Mouse (Mus musculus): ENCODE results near the gene Evpl. TPM values are rescaled to one million over a fixed set of nuclear protein-coding genes. Genes with fewer than 3 reads are reported as not detected.

Gene Evpl
- polyA plus RNA-seq, 1 experiment = 3.2 TPM

DNA sequence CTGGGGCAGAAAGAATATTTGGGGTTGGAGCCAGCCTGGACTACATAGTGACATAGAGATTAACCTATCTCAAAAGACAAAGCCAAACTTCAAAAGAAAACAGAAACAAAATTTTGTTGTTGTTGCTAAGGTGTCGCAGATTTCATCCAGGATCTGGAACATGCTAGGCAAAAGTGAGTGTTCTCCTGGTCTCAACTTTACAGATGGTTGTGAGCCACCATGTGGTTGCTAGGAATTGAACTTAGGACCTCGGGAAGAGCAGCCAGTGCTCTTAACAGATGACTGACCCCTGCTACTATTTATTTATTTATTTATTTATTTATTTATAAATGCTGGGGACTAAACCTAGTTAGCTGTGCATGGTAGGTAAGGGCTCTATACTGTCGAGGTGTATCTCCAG is 41.5 kb downstream of the Evpl start:
- H3K4me1 ChIP-seq (replicated peaks; ENCODE audit: control insufficient read depth, insufficient read depth, low read length) = peaks cover 11% of the 10 kb centered on the region
- no peaks in the 10 kb centered on the region for H3K27me3 ChIP-seq (ENCODE audit: control insufficient read depth, insufficient read depth, low read length)
- WGBS = 86% methylated on average over 3 of the region's 3 CpGs
- TF ChIP-seq POLR2A (IDR thresholded peaks at IDR 0.05; ENCODE audit: control insufficient read depth, extremely low read depth, insufficient read depth, low read length, poor library complexity) (no peak), CTCF (IDR thresholded peaks at IDR 0.05; ENCODE audit: borderline replicate concordance, control insufficient read depth, extremely low read depth, insufficient read depth, low read length, poor library complexity) (no peak)
- no peaks in the 10 kb centered on the region for H3K36me3 ChIP-seq (ENCODE audit: control insufficient read depth, insufficient read depth, low read length)
- no peak overlapping the region for H3K4me3 ChIP-seq (ENCODE audit: control insufficient read depth, insufficient read depth, low read length)
- no peak for DNase-seq
- no peak overlapping the region for H3K27ac ChIP-seq (ENCODE audit: control insufficient read depth, insufficient read depth, low read length)

DNA sequence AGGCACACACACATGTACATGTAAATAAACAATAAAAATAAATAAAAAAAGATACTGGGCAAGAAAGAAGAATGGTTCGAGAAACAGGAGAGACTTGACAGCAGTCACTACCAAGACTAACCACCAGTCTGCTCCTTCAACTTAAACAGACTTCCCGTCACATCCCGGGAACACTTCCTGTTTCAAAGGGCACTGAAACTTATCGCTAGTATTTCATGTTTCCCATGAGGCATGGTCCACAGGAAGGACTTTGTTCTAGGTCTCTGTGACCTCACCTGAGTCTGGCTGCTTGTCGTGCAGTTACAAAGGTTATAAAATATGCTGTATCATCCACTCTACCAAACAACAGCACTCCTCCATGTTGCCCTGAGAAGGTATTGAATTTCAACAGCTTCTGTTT is 42.6 kb downstream of the Evpl start:
- no peaks in the 10 kb centered on the region for H3K27me3 ChIP-seq (ENCODE audit: control insufficient read depth, insufficient read depth, low read length)
- DNase-seq = no peak
- peaks cover 11% of the 10 kb centered on the region for H3K4me1 ChIP-seq (replicated peaks; ENCODE audit: control insufficient read depth, insufficient read depth, low read length)
- WGBS = 20% methylated on average over 5 of the region's 5 CpGs
- no peak for TF ChIP-seq CTCF (IDR thresholded peaks at IDR 0.05; ENCODE audit: borderline replicate concordance, control insufficient read depth, extremely low read depth, insufficient read depth, low read length, poor library complexity)
- TF ChIP-seq POLR2A (IDR thresholded peaks at IDR 0.05; ENCODE audit: control insufficient read depth, extremely low read depth, insufficient read depth, low read length, poor library complexity) = no peak
- H3K36me3 ChIP-seq (ENCODE audit: control insufficient read depth, insufficient read depth, low read length) = 0 out of 2 replicates have a peak, but pooled peaks cover under 1% of the 10 kb centered on the region
- no peak overlapping the region for H3K4me3 ChIP-seq (ENCODE audit: control insufficient read depth, insufficient read depth, low read length)
- H3K27ac ChIP-seq (ENCODE audit: control insufficient read depth, insufficient read depth, low read length) = no peak overlapping the region

DNA sequence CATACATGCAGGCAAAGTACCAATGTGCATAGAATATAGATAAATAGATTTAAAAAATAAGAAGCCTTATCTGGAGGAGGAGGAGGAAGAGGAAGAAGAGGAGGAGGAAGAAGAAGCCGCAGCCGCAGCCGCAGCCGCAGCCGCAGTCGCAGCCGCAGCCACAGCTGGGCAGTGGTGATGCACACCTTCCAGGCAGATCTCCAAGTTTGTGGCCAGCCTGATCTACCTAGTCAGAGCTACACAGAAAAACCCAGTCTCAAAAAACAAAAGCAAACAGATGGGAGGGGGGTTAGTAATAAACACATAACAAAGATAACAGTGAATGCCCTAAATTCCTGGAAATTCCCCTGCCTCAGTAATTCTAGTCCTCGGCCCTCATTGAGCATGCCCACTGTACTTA is 43.3 kb downstream of the Evpl start:
- Histone ChIP-seq H3K4me3 (ENCODE audit: control insufficient read depth, insufficient read depth, low read length) (no peak overlapping the region), H3K27ac (ENCODE audit: control insufficient read depth, insufficient read depth, low read length) (no peak overlapping the region)
- WGBS = 10% methylated on average over 8 of the region's 8 CpGs

DNA sequence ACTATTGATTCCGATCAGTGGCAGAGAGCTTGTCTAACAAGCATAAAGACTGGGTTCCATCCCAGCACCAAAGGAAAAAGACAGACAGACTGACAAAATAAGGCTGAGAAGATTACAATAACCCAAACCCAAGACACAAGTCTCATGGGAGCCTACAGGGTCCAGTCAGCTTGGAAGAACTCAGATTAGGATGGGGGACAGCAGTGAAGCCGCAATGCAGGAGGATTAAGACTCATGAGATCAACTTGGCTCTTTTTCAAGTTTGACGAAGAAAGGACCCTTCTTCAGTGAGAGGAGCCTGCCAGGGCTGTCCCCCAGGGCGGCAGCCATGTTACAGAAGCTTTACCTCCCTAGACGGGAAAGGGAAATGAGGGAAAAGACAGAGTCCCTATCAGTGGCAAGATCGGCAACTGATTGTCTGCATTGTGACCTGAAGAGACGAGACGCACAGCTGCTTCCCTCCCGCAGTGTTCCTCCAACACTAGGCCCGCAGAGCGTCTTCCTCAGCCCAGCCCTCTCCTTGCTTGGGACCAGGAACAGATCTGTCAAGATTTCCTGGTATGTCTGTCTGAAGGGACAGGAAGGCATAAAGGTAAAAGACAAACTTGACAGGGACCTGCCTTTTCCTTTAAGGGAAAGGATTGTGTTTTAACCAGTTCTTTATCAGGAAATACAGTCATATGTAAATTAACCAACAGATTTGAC is 50.5 kb downstream of the Evpl start:
- WGBS = 94% methylated on average over 11 of the region's 11 CpGs
- DNase-seq = no peak
- H3K4me3 ChIP-seq (ENCODE audit: control insufficient read depth, insufficient read depth, low read length) = no peak overlapping the region
- H3K4me1 ChIP-seq (replicated peaks; ENCODE audit: control insufficient read depth, insufficient read depth, low read length) = no peaks in the 10 kb centered on the region
- no peak overlapping the region for H3K27ac ChIP-seq (ENCODE audit: control insufficient read depth, insufficient read depth, low read length)
- no peaks in the 10 kb centered on the region for H3K27me3 ChIP-seq (ENCODE audit: control insufficient read depth, insufficient read depth, low read length)
- no peak for TF ChIP-seq CTCF (IDR thresholded peaks at IDR 0.05; ENCODE audit: borderline replicate concordance, control insufficient read depth, extremely low read depth, insufficient read depth, low read length, poor library complexity)
- TF ChIP-seq POLR2A (IDR thresholded peaks at IDR 0.05; ENCODE audit: control insufficient read depth, extremely low read depth, insufficient read depth, low read length, poor library complexity) = no peak
- peaks cover 24% of the 10 kb centered on the region for H3K36me3 ChIP-seq (ENCODE audit: control insufficient read depth, insufficient read depth, low read length)

More for the DNA sequence above, 43.3 kb downstream of the Evpl start:
- H3K36me3 ChIP-seq (ENCODE audit: control insufficient read depth, insufficient read depth, low read length) = peaks cover 4% of the 10 kb centered on the region; the same call in 1 of the 2 replicates
- H3K27me3 ChIP-seq (ENCODE audit: control insufficient read depth, insufficient read depth, low read length) = no peaks in the 10 kb centered on the region
- no peak for DNase-seq
- TF ChIP-seq CTCF (IDR thresholded peaks at IDR 0.05; ENCODE audit: borderline replicate concordance, control insufficient read depth, extremely low read depth, insufficient read depth, low read length, poor library complexity) (no peak), POLR2A (IDR thresholded peaks at IDR 0.05; ENCODE audit: control insufficient read depth, extremely low read depth, insufficient read depth, low read length, poor library complexity) (no peak)
- H3K4me1 ChIP-seq (replicated peaks; ENCODE audit: control insufficient read depth, insufficient read depth, low read length) = peaks cover 9% of the 10 kb centered on the region

DNA sequence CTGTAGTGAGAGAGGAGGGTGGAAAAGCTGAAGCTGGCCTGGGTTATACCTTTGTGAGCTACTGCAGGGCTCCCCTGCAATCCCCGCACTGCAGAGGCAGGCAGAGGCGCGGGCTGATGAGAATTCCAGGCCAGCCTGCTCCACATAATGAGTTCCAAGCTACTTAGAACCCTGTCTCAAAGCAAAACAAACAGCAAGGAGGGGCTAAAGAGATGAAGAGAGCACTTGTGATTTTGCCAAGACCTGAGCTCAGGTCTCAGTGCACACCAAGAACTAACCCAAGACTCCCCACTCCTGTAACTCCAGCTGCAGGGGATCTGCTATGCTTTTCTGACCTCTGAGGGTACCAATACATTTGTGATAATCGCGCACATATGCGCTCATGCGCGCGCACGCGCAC is 51.5 kb downstream of the Evpl start:
- Histone ChIP-seq H3K4me1 (replicated peaks; ENCODE audit: control insufficient read depth, insufficient read depth, low read length) (no peaks in the 10 kb centered on the region), H3K36me3 (ENCODE audit: control insufficient read depth, insufficient read depth, low read length) (peaks cover 24% of the 10 kb centered on the region), H3K27ac (ENCODE audit: control insufficient read depth, insufficient read depth, low read length) (no peak overlapping the region), H3K4me3 (ENCODE audit: control insufficient read depth, insufficient read depth, low read length) (no peak overlapping the region), H3K27me3 (ENCODE audit: control insufficient read depth, insufficient read depth, low read length) (no peaks in the 10 kb centered on the region)
- no peak for DNase-seq
- TF ChIP-seq CTCF (IDR thresholded peaks at IDR 0.05; ENCODE audit: borderline replicate concordance, control insufficient read depth, extremely low read depth, insufficient read depth, low read length, poor library complexity) (no peak), POLR2A (IDR thresholded peaks at IDR 0.05; ENCODE audit: control insufficient read depth, extremely low read depth, insufficient read depth, low read length, poor library complexity) (no peak)
- WGBS = 96% methylated on average over 11 of the region's 11 CpGs

DNA sequence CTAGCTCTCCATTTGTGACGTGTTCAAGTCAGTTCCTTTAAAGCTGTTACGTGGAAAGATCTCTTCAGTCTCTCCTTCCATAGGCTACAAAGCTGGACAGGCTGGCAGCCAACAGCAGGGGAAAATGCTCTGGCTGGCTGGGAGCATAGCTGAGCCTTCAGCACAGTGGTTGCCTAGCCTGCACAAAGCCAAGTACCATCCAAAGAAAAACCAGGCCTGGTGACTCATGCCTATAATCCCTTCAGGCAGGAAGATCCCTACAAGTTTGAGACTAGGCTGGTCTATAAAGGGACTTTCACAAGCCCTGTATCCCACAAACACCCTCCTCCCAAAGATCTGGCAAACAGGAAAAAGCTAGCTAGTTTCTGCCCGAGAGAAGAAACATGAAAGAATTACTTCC is 52.0 kb downstream of the Evpl start:
- Histone ChIP-seq H3K36me3 (ENCODE audit: control insufficient read depth, insufficient read depth, low read length) (peaks cover 24% of the 10 kb centered on the region), H3K27ac (ENCODE audit: control insufficient read depth, insufficient read depth, low read length) (no peak overlapping the region), H3K4me3 (ENCODE audit: control insufficient read depth, insufficient read depth, low read length) (no peak overlapping the region), H3K27me3 (ENCODE audit: control insufficient read depth, insufficient read depth, low read length) (no peaks in the 10 kb centered on the region), H3K4me1 (replicated peaks; ENCODE audit: control insufficient read depth, insufficient read depth, low read length) (no peaks in the 10 kb centered on the region)
- WGBS = 96% methylated on average over 3 of the region's 3 CpGs
- DNase-seq = no peak
- TF ChIP-seq POLR2A (IDR thresholded peaks at IDR 0.05; ENCODE audit: control insufficient read depth, extremely low read depth, insufficient read depth, low read length, poor library complexity) (no peak), CTCF (IDR thresholded peaks at IDR 0.05; ENCODE audit: borderline replicate concordance, control insufficient read depth, extremely low read depth, insufficient read depth, low read length, poor library complexity) (no peak)

Data from thymus, adult 2 months (tissue).